Mouse (Mus musculus): Measurements from ENCODE around the gene 1700028J19Rik.

- TF ChIP-seq CHD2 (IDR thresholded peaks at IDR 0.05; ENCODE audit: low read depth, low read length) = no peak
- TF ChIP-seq ZC3H11A (IDR thresholded peaks at IDR 0.05; ENCODE audit: borderline replicate concordance, low read depth, low read length) = no peak
Measured at GRCm38 (mm10) chr7:44254930-44255329, 8.4 kb upstream of the 1700028J19Rik start.

Measured in ES-E14 (cell line).